Mouse (Mus musculus): ENCODE results near the gene Meiob. TPM values are rescaled to one million over a fixed set of nuclear protein-coding genes. Genes with fewer than 3 reads are reported as not detected.
A peak's percentile ranks its signal among the peaks of the same experiment; 100 is the strongest.

Meiob gene
- polyA plus RNA-seq, 1 experiment = 4.7 TPM

GRCm38 (mm10) chr17:24848600-24849031 is 44.5 kb downstream of the Meiob start:
- Histone ChIP-seq H3K4me1 (ENCODE audit: control insufficient read depth, insufficient read depth, low read length) (no peaks in the 10 kb centered on the region; the same call in none of the 2 replicates), H3K27ac (ENCODE audit: control insufficient read depth, insufficient read depth, low read depth, low read length) (no peak overlapping the region), H3K36me3 (ENCODE audit: control insufficient read depth, insufficient read depth, low read length) (0 out of 2 replicates have a peak, but pooled peaks cover 2% of the 10 kb centered on the region), H3K27me3 (ENCODE audit: control insufficient read depth, insufficient read depth, low read length) (no peaks in the 10 kb centered on the region), H3K4me3 (ENCODE audit: control insufficient read depth, low read depth, low read length) (no peak overlapping the region)
- TF ChIP-seq CTCF (IDR thresholded peaks at IDR 0.05; ENCODE audit: control insufficient read depth, insufficient read depth, insufficient replicate concordance, low read depth, low read length) = no peak
- no peak for TF ChIP-seq POLR2A (IDR thresholded peaks at IDR 0.05; ENCODE audit: control insufficient read depth, low read depth, low read length)

DNA sequence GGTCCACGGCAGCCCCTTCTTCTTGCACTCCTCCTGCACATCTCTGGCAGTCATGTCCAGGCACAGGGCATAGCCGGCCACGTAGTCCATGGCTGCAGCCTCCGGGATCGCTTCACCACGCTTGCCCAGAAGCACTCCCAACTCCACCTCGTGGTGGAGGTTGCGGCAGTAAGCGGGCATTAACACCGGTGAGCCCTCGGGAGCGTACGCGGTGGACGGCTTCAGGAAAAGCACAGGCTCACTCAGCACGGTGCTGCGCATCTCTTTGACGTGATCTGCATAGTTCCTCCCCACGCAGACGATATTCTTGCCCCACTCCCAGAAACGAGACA is 45.6 kb downstream of the Meiob start:
- H3K27ac ChIP-seq (ENCODE audit: control insufficient read depth, insufficient read depth, low read depth, low read length) = peak overlapping the region; percentile 78
- TF ChIP-seq CTCF (IDR thresholded peaks at IDR 0.05; ENCODE audit: control insufficient read depth, insufficient read depth, insufficient replicate concordance, low read depth, low read length) (0 out of 2 replicates have a peak, but pooled peaks have one; percentile 24), POLR2A (IDR thresholded peaks at IDR 0.05; ENCODE audit: control insufficient read depth, low read depth, low read length) (0 out of 2 replicates have a peak, but pooled peaks have one; percentile 56)

GRCm38 (mm10) chr17:24850065-24850772 is 46.1 kb downstream of the Meiob start, which contains the start of gene Fahd1:
Gene Fahd1 (minus strand): TSS chr17:24850364.
- no peaks in the 10 kb centered on the region for H3K27me3 ChIP-seq (ENCODE audit: control insufficient read depth, insufficient read depth, low read length)
- H3K4me3 ChIP-seq (ENCODE audit: control insufficient read depth, low read depth, low read length) = peak within 1 kb of the TSS; percentile 81
- no peaks in the 10 kb centered on the region; the same call in 1 of the 2 replicates for H3K4me1 ChIP-seq (ENCODE audit: control insufficient read depth, insufficient read depth, low read length)
- H3K27ac ChIP-seq (ENCODE audit: control insufficient read depth, insufficient read depth, low read depth, low read length) = peak within 1 kb of the TSS; percentile 79
- TF ChIP-seq CTCF (IDR thresholded peaks at IDR 0.05; ENCODE audit: control insufficient read depth, insufficient read depth, insufficient replicate concordance, low read depth, low read length) = no peak
- TF ChIP-seq POLR2A (IDR thresholded peaks at IDR 0.05; ENCODE audit: control insufficient read depth, low read depth, low read length) = peak; percentile 39; the same call in 1 of the 2 replicates
- H3K36me3 ChIP-seq (ENCODE audit: control insufficient read depth, insufficient read depth, low read length) = 0 out of 2 replicates have a peak, but pooled peaks cover 2% of the 10 kb centered on the region

More for the DNA sequence above, 45.6 kb downstream of the Meiob start:
- H3K4me3 ChIP-seq (ENCODE audit: control insufficient read depth, low read depth, low read length) = peak overlapping the region; percentile 81
- H3K27me3 ChIP-seq (ENCODE audit: control insufficient read depth, insufficient read depth, low read length) = no peaks in the 10 kb centered on the region
- no peaks in the 10 kb centered on the region; the same call in 1 of the 2 replicates for H3K4me1 ChIP-seq (ENCODE audit: control insufficient read depth, insufficient read depth, low read length)
- H3K36me3 ChIP-seq (ENCODE audit: control insufficient read depth, insufficient read depth, low read length) = 0 out of 2 replicates have a peak, but pooled peaks cover 2% of the 10 kb centered on the region

DNA sequence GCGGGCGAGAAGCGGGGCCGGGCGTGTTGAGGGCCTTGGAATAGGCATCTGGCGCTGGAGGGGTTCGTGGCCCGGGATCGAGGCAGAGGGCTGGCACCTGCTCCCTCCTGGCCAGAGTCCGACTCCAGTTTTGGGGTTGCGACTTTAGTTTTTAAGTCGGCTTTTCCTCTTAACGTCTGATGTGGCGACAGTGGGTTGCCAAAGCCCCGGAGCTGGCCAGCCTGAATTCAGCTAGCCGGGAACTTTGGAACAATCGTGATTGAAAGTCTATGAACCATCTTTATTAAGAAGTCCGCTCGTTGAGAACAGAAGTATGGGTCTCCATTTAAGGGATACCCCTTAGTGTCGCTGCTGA is 46.7 kb downstream of the Meiob start:
- Histone ChIP-seq H3K27ac (ENCODE audit: control insufficient read depth, insufficient read depth, low read depth, low read length) (peak overlapping the region; percentile 79), H3K4me1 (ENCODE audit: control insufficient read depth, insufficient read depth, low read length) (no peaks in the 10 kb centered on the region; the same call in 1 of the 2 replicates), H3K36me3 (ENCODE audit: control insufficient read depth, insufficient read depth, low read length) (0 out of 2 replicates have a peak, but pooled peaks cover 2% of the 10 kb centered on the region), H3K27me3 (ENCODE audit: control insufficient read depth, insufficient read depth, low read length) (no peaks in the 10 kb centered on the region), H3K4me3 (ENCODE audit: control insufficient read depth, low read depth, low read length) (peak overlapping the region; percentile 81)
- TF ChIP-seq POLR2A (IDR thresholded peaks at IDR 0.05; ENCODE audit: control insufficient read depth, low read depth, low read length) (no peak), CTCF (IDR thresholded peaks at IDR 0.05; ENCODE audit: control insufficient read depth, insufficient read depth, insufficient replicate concordance, low read depth, low read length) (no peak)

DNA sequence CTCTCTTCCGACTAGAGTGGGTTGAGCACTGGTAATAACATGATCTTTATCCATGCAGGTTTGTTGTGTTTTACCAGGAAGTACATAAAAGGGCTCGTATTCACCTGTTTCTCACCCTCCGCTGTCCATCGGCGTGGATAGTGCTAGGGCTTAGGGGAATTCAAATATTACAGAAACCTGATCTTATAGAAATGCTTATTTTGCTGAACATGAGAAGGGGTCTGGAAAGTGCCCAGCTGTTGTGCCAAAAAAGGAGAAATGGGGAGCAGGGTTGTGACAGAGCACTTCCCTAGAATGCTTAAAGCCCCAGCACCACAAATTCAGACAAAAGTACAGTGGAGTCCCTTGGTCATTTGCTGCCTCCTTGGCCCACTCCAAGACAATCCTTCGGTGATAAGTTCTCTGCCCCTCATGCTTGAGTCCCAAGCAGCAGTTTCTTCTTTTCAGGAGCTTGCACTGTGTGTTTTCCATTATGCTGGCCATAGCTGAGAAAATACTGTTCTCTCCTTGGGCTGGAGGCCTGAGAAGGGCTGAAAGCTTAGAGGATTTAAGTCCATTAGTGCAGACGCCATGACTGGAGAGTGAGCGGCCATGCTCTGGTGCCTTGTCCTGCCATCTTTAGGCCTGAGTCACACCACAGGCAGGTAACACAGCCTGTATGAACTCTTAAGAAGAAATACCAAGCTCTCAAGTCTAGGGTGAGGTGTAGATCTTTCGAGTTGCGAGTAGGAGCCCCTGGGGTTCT is 47.5 kb downstream of the Meiob start:
- Histone ChIP-seq H3K36me3 (ENCODE audit: control insufficient read depth, insufficient read depth, low read length) (0 out of 2 replicates have a peak, but pooled peaks cover 3% of the 10 kb centered on the region), H3K27me3 (ENCODE audit: control insufficient read depth, insufficient read depth, low read length) (no peaks in the 10 kb centered on the region), H3K4me1 (ENCODE audit: control insufficient read depth, insufficient read depth, low read length) (no peaks in the 10 kb centered on the region; the same call in 1 of the 2 replicates), H3K4me3 (ENCODE audit: control insufficient read depth, low read depth, low read length) (peak overlapping the region; percentile 81; the same call in 1 of the 2 replicates), H3K27ac (ENCODE audit: control insufficient read depth, insufficient read depth, low read depth, low read length) (no peak overlapping the region)
- TF ChIP-seq POLR2A (IDR thresholded peaks at IDR 0.05; ENCODE audit: control insufficient read depth, low read depth, low read length) = no peak
- TF ChIP-seq CTCF (IDR thresholded peaks at IDR 0.05; ENCODE audit: control insufficient read depth, insufficient read depth, insufficient replicate concordance, low read depth, low read length) = no peak

GRCm38 (mm10) chr17:24855838-24856464 is 51.9 kb downstream of the Meiob start:
- peaks cover 3% of the 10 kb centered on the region; the same call in 1 of the 2 replicates for H3K36me3 ChIP-seq (ENCODE audit: control insufficient read depth, insufficient read depth, low read length)
- H3K4me1 ChIP-seq (ENCODE audit: control insufficient read depth, insufficient read depth, low read length) = no peaks in the 10 kb centered on the region; the same call in 1 of the 2 replicates
- no peak overlapping the region for H3K4me3 ChIP-seq (ENCODE audit: control insufficient read depth, low read depth, low read length)
- TF ChIP-seq POLR2A (IDR thresholded peaks at IDR 0.05; ENCODE audit: control insufficient read depth, low read depth, low read length) (no peak), CTCF (IDR thresholded peaks at IDR 0.05; ENCODE audit: control insufficient read depth, insufficient read depth, insufficient replicate concordance, low read depth, low read length) (no peak)
- no peak overlapping the region for H3K27ac ChIP-seq (ENCODE audit: control insufficient read depth, insufficient read depth, low read depth, low read length)
- H3K27me3 ChIP-seq (ENCODE audit: control insufficient read depth, insufficient read depth, low read length) = no peaks in the 10 kb centered on the region
